Mouse (Mus musculus): ENCODE data around the gene Slc29a1. TPM values are rescaled to one million over a fixed set of nuclear protein-coding genes. Genes with fewer than 3 reads are reported as not detected.
A peak's percentile ranks its signal among the peaks of the same experiment; 100 is the strongest.

The Slc29a1 gene
- polyA plus RNA-seq, 1 experiment, result 132 TPM

DNA sequence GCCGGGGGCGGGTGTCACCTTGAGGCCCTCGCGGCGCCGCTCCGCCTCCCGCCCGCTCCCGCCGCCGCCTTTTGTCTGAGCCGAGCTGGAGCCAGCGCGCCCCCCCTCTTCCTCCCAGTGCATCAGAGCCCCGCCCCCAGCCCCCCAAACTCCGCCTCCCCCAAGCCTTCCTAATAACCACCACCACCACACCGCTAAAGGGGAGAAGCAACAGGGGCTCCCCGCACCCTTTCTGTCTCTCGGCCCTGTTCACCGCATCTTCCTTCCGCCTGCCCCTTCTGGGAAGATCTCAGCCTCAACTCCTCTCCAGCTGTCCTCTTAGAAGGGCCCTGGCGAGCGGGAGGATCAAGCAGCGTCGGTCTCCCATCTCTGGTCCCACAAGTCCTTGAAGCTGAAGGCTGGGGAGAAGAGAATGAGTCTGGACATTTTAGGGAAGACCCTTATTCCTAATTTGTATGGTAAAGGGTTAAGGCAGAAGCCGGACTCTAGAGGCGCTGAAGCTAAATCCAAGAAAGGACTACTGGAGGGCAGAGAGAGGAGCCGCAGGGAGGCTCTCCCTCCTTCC is 49.7 kb downstream of the Slc29a1 start, which contains the start of gene Tmem151b:
Gene Tmem151b, minus strand, starts transcription at position 61 of the 565 bp plus-strand sequence.
- Histone ChIP-seq H3K27ac (ENCODE audit: insufficient read depth, low read length) (no peak within 1 kb of the TSS), H3K36me3 (ENCODE audit: control insufficient read depth, insufficient read depth, low read length, poor library complexity, severe bottlenecking) (no peaks in the 10 kb centered on the region), H3K4me1 (ENCODE audit: control insufficient read depth, insufficient read depth, low read length) (no peaks in the 10 kb centered on the region), H3K9me3 (replicated peaks; ENCODE audit: control insufficient read depth, insufficient read depth, low read length, poor library complexity, severe bottlenecking) (no peaks in the 10 kb centered on the region), H3K4me3 (ENCODE audit: low read depth, low read length) (peak within 1 kb of the TSS; percentile 70), H3K27me3 (ENCODE audit: control insufficient read depth, insufficient read depth, low read length, poor library complexity, severe bottlenecking) (no peaks in the 10 kb centered on the region), H3K9ac (ENCODE audit: low read depth, poor library complexity, severe bottlenecking) (peak within 1 kb of the TSS; percentile 91)
- TF ChIP-seq CTCF (IDR thresholded peaks at IDR 0.05; ENCODE audit: low read depth, low read length), result no peak
- no peak for TF ChIP-seq POLR2A (IDR thresholded peaks at IDR 0.05; ENCODE audit: insufficient read depth, low read length)
- TF ChIP-seq EP300 (IDR thresholded peaks at IDR 0.05; ENCODE audit: insufficient read depth, low read depth, low read length), result no peak

DNA sequence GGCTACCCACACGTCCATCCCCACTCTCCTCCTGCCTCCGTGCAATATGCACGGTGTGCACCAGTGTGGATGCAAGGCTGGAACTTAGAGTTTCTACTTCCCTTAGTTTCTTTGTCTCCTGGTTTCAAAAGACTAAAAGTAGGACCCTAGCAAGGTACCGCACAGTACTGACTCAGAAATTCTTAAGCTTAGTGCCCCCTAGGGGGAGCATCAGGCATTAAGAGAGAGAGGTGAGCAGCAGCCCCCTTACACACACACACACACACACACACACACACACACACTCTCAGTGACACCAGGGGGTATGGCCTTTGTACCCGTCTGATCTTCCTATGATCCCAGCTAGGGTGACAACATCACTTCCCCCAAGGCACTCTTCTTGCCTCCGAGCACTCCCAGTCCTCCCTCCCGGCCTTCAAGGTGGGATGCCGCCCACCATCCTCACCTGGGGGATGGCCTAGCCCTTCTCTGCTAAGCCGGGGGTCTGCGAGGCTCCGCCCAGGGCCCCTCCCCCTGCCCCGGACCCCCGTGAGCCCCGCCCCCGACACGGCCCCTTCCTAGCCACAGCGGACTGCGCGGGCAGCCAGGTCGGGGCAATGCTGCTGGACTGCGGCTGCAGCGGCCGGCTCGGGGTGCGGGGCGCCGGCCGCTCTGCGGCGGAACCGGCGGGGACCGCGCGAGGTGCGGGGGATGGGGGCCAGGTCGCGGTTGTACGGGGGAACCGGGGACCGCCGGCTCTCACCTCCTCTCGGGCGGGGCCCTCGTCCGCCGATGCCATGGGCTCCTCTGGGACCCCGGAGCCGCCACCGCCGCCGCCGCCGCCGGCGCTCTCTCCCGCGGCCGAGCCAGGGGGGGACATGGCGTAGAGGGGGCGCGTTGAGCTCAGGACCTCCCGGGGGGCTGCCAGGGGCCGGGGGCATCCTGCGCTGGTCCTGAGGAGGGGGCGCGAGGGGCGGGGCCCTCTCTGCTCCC is 50.6 kb downstream of the Slc29a1 start:
- no peaks in the 10 kb centered on the region for H3K9me3 ChIP-seq (replicated peaks; ENCODE audit: control insufficient read depth, insufficient read depth, low read length, poor library complexity, severe bottlenecking)
- peaks cover 1% of the 10 kb centered on the region for H3K4me1 ChIP-seq (ENCODE audit: control insufficient read depth, insufficient read depth, low read length)
- no peak overlapping the region for H3K27ac ChIP-seq (ENCODE audit: insufficient read depth, low read length)
- H3K27me3 ChIP-seq (ENCODE audit: control insufficient read depth, insufficient read depth, low read length, poor library complexity, severe bottlenecking), result no peaks in the 10 kb centered on the region
- H3K4me3 ChIP-seq (ENCODE audit: low read depth, low read length), result peak overlapping the region; percentile 54
- peak overlapping the region; percentile 91 for H3K9ac ChIP-seq (ENCODE audit: low read depth, poor library complexity, severe bottlenecking)
- TF ChIP-seq CTCF (IDR thresholded peaks at IDR 0.05; ENCODE audit: low read depth, low read length) (peak; percentile 24), EP300 (IDR thresholded peaks at IDR 0.05; ENCODE audit: insufficient read depth, low read depth, low read length) (no peak)
- H3K36me3 ChIP-seq (ENCODE audit: control insufficient read depth, insufficient read depth, low read length, poor library complexity, severe bottlenecking), result no peaks in the 10 kb centered on the region

DNA sequence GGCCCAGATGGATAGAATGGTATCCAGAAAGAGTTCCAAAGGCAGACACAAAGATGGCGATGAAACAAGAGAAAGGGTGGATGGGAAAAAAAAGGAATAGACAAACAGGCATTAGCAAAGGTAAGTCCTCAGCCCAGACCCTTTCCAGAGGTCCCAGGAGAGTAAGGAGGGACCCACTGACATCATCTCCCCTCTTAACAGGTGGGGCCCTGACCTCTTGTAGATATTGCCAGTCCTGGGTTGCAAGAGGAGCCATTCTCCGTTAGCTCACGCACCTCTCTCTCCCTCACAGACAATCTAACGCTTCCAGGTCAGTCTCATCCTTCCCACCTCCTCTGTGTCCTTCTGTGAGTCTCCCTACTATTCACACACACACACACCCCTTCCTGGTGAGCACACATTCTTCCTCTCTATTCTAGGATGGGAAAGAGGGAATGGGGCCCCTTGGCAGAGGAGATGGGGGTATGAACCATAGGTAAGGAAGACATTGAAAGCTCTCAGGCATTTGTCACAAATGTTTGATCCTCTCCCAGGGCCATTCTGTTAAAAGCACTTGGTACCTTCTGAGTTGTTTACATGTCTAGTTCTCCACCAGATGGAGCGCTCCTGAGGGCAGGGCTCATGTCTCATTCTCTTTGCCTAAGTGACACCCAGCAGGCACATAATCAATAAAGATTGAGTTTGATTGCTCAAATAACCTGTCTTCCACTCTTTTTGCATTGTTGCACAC is 51.8 kb downstream of the Slc29a1 start:
- Histone ChIP-seq H3K9me3 (replicated peaks; ENCODE audit: control insufficient read depth, insufficient read depth, low read length, poor library complexity, severe bottlenecking) (no peaks in the 10 kb centered on the region), H3K9ac (ENCODE audit: low read depth, poor library complexity, severe bottlenecking) (no peak overlapping the region), H3K27ac (ENCODE audit: insufficient read depth, low read length) (no peak overlapping the region), H3K27me3 (ENCODE audit: control insufficient read depth, insufficient read depth, low read length, poor library complexity, severe bottlenecking) (no peaks in the 10 kb centered on the region), H3K4me1 (ENCODE audit: control insufficient read depth, insufficient read depth, low read length) (peaks cover 3% of the 10 kb centered on the region), H3K4me3 (ENCODE audit: low read depth, low read length) (no peak overlapping the region), H3K36me3 (ENCODE audit: control insufficient read depth, insufficient read depth, low read length, poor library complexity, severe bottlenecking) (no peaks in the 10 kb centered on the region)
- no peak for TF ChIP-seq POLR2A (IDR thresholded peaks at IDR 0.05; ENCODE audit: insufficient read depth, low read length)
- TF ChIP-seq EP300 (IDR thresholded peaks at IDR 0.05; ENCODE audit: insufficient read depth, low read depth, low read length), result no peak
- no peak for TF ChIP-seq CTCF (IDR thresholded peaks at IDR 0.05; ENCODE audit: low read depth, low read length)

DNA sequence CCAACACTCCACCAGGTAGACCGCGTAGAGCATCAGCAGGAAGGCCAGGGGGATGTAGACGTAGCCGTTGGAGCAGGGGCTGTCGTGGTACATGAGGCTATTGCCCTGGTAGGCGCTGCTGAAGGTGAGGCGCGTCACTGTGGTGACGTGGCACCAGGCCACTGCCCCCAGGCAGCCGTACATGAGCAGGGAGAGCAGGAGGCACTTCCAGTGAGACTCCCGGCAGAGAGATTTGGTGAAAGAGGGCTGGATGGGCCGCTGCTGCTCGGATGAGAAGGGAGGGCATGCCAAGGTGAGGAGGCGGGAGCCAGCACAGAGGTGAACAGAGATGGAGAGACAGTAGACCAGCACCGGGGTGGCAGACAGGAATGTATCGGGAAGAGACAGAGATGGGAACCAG is 52.5 kb downstream of the Slc29a1 start:
- Histone ChIP-seq H3K4me1 (ENCODE audit: control insufficient read depth, insufficient read depth, low read length) (peaks cover 3% of the 10 kb centered on the region), H3K4me3 (ENCODE audit: low read depth, low read length) (no peak overlapping the region), H3K27ac (ENCODE audit: insufficient read depth, low read length) (no peak overlapping the region), H3K9me3 (replicated peaks; ENCODE audit: control insufficient read depth, insufficient read depth, low read length, poor library complexity, severe bottlenecking) (no peaks in the 10 kb centered on the region), H3K27me3 (ENCODE audit: control insufficient read depth, insufficient read depth, low read length, poor library complexity, severe bottlenecking) (no peaks in the 10 kb centered on the region), H3K9ac (ENCODE audit: low read depth, poor library complexity, severe bottlenecking) (no peak overlapping the region), H3K36me3 (ENCODE audit: control insufficient read depth, insufficient read depth, low read length, poor library complexity, severe bottlenecking) (no peaks in the 10 kb centered on the region)
- TF ChIP-seq EP300 (IDR thresholded peaks at IDR 0.05; ENCODE audit: insufficient read depth, low read depth, low read length) (no peak), POLR2A (IDR thresholded peaks at IDR 0.05; ENCODE audit: insufficient read depth, low read length) (no peak), CTCF (IDR thresholded peaks at IDR 0.05; ENCODE audit: low read depth, low read length) (no peak)

DNA sequence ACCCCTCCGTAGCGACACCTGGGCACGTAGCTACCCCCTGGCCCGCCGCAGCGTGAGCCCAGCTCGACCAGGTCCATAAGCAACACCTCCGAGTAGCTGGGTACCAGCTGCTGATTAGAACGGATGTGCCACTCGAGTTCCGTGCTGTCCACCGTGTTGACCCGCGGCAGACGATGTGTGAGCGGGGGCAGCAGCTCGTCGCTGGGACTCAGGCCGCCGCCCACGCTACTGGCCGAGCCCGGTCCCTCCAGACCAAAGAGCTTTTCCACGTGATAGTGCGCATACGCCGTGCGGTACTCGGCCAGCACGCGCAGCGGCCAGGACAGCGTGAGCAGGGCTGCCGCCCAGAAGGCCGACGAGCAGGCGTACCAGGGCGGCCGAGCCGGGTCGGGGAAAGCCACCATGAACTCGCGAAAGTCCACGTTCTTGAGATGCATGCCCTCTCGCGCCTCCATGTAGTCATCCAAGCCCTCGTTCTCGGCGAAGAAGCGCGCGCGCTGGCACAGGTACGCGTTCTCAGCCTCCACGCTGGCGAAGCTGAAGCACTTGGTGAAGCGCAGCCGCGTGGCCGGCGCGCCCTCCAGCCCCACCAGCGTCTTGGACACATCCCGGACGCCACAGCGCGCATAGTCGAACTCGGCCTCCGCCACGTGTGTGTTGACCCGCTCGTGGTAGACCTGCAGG is 54.0 kb downstream of the Slc29a1 start:
- TF ChIP-seq POLR2A (IDR thresholded peaks at IDR 0.05; ENCODE audit: insufficient read depth, low read length) (no peak), EP300 (IDR thresholded peaks at IDR 0.05; ENCODE audit: insufficient read depth, low read depth, low read length) (no peak), CTCF (IDR thresholded peaks at IDR 0.05; ENCODE audit: low read depth, low read length) (no peak)
- no peak overlapping the region for H3K27ac ChIP-seq (ENCODE audit: insufficient read depth, low read length)
- no peaks in the 10 kb centered on the region for H3K27me3 ChIP-seq (ENCODE audit: control insufficient read depth, insufficient read depth, low read length, poor library complexity, severe bottlenecking)

More for the DNA sequence above, 54.0 kb downstream of the Slc29a1 start:
- peaks cover 3% of the 10 kb centered on the region for H3K4me1 ChIP-seq (ENCODE audit: control insufficient read depth, insufficient read depth, low read length)
- peak overlapping the region; percentile 36 for H3K4me3 ChIP-seq (ENCODE audit: low read depth, low read length)
- H3K36me3 ChIP-seq (ENCODE audit: control insufficient read depth, insufficient read depth, low read length, poor library complexity, severe bottlenecking), result no peaks in the 10 kb centered on the region
- no peaks in the 10 kb centered on the region for H3K9me3 ChIP-seq (replicated peaks; ENCODE audit: control insufficient read depth, insufficient read depth, low read length, poor library complexity, severe bottlenecking)
- peak overlapping the region; percentile 18 for H3K9ac ChIP-seq (ENCODE audit: low read depth, poor library complexity, severe bottlenecking)

Data from ES-Bruce4 (cell line).